Mouse (Mus musculus): Measurements from ENCODE around the gene Tfpi.
"Not testable (repeated sequence)": the region's sequence is repeated elsewhere in the genome, so short reads cannot be mapped to it uniquely, and the experiment has no call there.

Gene Tfpi

DNA sequence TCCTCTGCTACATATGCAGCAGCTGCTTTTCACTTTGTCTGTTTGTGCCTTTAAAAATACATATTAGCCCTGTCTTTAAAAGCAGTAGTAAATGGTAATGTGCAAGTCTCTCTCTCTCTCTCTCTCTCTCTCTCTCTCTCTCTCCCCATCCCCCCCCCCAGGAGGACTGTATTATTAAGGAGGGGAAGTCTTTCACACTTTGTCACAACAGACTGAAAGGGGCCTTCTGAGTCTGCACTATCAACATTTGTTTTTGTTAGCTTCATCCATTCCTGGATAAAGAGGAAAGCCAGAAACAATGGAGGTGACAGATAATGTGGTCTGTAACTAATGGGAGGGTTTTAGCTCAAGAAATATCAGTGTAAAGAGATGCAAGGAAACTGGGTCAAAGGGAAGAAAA is 87.5 kb downstream of the Tfpi start:
- DNase-seq (ENCODE audit: low read depth, low spot score) = no peak

DNA sequence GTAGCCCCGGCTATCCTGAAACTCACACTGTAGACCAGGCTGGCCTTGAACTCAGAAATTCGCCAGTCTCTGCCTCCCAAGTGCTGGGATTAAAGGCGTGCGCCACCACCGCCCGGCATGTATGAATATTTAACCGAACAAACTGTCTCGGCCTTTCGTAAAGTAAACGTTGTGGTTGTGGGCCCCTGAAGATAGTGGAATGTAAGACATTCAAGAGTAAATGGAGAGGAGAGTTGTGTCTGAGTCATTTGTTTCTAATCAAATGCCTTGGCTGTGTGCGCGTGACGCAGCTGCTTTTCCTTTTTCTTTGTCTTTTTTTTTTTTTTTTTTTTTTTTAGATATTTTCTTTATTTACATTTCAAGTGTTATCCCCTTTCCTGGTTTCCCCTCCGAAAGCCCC is 88.0 kb downstream of the Tfpi start:
- DNase-seq (ENCODE audit: low read depth, low spot score) = not testable (repeated sequence)

DNA sequence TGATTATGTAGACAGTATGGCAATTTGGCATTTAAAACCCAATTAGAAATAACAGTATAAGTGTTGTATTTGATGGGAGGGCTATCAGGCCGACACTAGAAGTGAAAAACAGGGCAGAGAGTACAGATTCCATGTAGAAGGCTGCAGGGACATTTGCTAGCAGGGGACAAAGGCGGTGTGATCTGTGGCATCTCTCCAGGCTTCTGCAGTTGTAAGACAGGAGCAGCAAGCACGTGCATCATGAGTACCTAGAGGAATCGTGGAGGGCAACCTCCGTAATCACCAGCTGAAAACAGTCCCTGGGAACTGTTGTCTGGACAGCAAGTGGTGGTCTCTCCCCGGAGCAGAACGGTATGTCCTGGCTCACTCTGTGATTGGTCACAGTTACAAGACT is 88.6 kb downstream of the Tfpi start:
- DNase-seq (ENCODE audit: low read depth, low spot score) = no peak

DNA sequence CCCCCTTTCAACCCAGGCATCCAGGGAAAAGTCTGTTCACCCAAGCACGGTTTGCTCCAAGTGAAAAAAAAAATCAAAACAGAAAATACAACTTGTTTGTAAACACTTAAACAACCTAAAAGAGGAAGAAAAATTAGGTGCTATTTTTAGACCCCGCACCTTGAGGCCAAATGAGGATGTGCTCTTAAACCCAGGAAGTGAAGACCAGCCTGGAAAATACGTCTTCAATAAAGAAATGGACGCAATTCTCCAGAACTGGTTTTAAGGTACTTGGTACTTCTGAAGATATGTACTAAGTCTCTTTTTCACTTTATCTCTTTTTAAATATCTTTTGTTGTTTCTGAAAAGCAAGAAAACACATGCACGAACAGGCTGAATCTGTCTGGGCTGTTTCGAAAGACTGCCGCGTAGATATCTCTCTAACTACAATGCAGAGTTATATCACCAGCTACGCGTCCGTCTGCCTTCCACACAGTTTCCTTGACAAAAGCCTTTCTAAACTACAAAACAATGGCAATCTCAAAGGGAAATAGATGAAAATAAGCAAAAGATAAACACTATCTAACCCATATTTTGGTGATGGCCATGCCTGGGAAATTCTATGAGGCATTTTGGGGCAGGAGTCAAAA is 89.1 kb downstream of the Tfpi start:
- DNase-seq (ENCODE audit: low read depth, low spot score) = no peak

DNA sequence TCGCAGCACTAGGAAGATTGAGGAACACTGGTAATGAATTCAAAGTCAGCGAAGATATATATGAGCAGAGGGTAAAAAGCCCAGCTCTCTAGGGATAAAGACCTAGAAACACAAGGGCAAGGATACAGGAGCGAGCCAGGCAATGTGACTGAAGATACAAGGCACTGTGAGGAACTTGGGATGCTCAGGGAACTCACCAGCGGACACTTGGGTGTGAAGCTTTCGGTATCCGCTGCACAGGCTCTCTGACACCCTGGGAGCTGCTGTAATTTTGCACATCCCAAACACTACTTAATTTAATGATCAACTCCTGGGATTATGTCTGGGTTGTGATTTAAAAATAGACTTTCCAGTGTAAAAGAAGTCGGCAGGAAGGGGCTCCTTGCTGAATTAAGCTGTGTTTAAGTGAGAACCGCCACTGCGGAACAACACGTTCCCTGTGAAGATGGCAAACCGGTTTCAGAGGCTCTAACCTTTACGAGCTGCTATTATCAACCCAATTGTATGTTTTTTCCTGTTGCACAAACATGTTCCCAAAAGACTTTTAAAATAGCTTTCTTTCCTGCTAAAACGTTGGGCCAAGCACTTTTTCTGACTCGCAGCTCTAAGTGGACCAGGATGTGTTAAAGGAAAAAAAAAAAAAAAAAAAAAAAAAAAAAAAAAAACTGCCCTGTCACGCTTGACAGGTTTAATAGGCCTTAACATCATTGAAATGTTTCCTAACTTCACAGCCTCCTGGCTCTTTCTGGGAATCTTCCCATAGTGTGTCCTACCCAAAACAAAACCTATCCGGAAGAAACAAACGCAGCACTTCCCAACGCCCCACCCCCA is 89.8 kb downstream of the Tfpi start:
- no peak for DNase-seq (ENCODE audit: low read depth, low spot score)

DNA sequence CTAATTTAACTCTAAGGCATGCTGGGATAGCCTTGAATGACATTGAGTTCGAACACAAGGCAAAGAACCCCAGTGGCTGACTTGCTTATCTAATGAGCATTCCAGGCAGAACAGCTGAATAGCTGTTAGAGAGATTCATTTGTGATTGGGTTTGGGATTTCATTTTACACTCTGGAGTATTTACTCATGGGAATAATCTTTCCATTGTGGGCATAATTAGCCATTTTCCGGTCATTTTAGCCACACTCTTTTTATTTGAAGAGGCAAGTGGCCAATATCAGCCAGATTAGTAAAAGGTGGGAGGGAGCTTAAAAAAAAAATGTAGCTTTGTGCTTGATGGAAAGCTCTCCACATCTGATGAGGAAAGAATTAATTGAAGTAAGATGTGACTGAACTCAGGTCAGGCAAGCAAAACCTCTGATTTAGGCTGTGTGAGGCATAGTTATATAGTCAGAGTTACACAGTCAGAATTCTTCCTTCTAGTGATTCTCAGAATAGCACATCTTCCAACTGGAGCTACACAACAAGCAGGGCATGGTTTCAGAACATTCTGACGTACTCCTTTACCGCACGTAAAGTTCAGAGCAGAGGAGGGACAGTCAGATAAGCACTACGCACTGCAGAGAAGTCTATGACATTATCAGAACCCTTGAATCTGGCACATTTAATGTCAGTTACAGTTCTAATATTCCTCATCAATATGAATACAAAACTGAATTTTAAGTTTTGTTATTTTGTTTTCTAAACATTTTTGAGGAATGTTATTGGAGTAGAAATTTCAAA is 91.5 kb downstream of the Tfpi start:
- no peak for DNase-seq (ENCODE audit: low read depth, low spot score)

DNA sequence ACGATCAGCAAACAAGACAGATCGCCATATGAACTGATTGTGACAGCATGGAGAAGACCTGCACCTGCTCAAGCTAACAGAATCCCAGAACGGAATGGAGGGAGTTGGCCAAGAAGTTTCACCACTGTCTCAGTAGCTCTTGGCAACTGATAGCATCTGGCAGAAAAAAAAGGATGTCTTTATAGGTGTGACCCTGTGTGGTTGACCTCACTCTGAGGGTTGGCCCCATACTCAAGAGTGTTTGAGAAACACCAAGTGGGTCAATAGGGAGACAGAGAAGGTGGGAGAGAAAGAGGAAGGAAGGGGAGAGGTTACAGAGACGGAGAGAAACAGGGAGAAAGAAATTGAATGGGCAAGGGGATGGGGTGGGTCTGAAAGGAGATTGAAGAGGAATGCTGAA is 92.7 kb downstream of the Tfpi start:
- DNase-seq (ENCODE audit: low read depth, low spot score) = no peak

All from CD4-positive, CD25-positive, alpha-beta regulatory T cell, adult 2 months (primary cell).